Mouse (Mus musculus) R1 (cell line): ENCODE results near the gene Tff3.
A peak's percentile ranks its signal among the peaks of the same experiment; 100 is the strongest.

ENCODE experiments used
- DNase-seq: peaks from one replicate; pipeline ENCODE4 v3.0.0-alpha.2; 2018; ENCODE audit warnings: low read depth, low spot score

The Tff3 gene

DNA sequence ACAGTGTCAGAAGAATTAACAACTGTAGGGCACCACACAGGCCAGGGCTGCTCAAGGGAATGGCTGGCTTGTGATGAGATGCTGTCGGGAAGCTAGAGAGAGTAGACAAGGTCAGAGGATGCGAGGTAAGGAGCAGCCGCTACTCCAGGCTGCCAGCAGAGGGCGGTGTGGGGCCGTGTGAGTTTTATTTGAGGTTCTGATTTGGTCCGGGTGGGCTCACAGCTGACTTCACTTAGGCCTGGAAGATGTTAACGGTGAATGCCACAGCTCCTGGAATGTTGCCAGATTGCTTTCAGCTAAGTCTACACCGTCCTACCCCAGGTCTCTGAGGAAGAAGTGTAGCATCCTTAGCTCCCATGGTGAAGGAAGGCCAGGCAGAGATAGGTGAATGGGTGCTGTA lies 7.5 kb downstream of the Tff3 start:
- peak; percentile 72 for DNase-seq

DNA sequence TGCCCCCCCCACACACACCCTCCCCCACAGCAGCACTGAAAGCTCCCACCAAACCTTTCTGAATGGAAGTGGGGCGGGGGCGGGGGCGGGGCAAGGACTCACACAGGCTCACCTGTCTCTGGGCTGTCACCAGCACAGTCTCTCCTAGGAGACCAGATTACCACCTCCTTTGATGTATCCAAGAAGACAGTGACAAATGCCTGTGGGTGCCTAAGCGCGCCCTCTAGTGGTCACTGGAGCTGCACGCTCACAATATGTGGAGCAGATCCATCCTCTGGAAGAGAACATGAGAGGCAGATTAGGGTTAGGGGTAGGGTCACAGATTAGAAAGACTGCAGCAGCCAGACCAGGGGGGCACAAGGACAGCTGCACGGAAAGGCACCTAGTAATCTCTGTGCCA lies 10.0 kb downstream of the Tff3 start:
- peak; percentile 77 for DNase-seq

DNA sequence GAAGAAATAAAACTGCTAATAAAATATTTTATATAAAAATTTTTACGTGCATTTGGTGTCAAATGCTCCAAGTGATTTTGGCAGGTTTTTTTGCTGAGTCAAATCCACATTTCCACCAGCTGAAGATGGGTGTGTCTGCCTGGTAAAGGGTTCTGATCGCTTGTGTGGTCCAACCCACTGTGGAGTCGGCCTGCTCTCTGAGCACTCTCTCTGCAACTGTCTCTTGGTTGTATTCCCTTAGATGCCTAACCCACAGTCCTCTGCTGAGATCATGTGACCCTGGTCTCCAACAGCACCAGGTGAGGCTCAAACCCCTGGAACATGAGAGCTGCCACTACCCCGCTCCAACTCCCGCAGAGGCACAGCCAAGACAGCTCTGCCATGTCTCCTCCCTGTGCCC lies 11.5 kb downstream of the Tff3 start:
- no peak for DNase-seq

DNA sequence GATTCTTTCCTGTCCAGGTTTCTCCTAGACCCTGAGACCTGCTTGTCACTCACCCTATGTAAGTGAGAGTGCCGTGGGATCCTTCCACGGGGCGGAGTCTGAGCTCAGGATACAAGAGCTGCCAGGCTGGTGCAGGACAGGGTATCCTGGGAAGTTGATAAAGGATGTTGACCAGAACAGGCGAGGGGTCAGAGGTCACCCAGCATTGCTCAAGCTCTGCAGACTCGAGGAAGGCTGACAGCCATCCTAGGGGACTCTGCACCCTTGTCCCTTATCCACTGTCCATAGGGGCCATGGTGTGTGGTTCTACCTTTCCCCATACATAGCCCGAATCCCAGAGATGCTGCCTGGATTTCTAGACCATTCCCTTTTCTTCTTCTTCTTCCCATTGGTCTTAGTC lies 13.4 kb downstream of the Tff3 start:
- DNase-seq: no peak

DNA sequence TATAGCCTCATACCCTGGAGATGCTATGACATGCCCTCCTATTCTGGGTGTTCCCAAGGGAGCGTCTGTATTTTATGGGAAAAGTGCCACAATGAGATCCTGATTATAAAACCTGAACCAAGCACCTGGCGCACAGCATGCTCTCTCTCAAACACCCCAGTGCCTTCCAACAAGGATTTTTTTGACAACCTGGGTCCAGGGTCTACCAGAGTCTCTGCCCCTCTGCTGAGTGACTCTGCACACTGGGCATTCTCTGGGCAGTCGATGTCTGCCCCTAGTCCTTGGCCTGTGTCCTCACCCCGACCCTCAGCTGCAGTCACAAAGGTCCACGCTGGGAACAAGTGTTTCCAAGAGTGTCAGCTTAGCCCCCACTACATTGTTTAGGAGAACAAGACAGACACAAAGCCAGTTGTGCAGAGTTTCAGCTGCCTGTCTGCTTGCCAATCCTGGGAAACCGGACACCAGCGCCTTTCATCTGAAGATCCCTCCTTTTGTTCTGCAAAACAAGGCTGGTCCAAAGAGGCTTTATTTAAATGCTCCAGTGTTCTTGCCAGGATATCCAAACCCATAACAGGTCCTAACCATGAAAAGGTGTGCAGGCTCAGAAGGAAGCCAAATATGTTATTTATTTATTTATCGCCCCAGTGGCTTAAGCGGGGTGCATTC lies 16.1 kb downstream of the Tff3 start:
- peak; percentile 75 for DNase-seq

DNA sequence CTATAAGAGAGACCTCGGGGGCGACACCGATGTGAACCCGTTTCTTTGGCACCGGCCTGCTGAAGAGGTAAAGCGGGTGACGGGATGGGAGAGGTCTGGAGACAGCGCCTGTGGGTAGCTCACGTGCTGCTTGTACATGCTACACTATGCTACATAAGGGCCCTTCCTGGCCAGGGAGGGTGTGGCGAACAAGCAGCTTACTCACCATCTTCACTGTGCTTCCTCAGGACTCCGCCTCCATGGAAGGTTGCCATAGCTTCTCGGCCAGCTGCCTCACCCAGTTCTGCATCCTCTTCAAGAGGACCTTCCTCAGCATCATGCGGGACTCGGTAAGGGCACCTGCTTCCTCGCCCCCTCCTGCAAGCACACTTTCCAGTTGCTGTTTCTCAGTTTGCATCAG lies 21.1 kb downstream of the Tff3 start:
- peak; percentile 20 for DNase-seq

DNA sequence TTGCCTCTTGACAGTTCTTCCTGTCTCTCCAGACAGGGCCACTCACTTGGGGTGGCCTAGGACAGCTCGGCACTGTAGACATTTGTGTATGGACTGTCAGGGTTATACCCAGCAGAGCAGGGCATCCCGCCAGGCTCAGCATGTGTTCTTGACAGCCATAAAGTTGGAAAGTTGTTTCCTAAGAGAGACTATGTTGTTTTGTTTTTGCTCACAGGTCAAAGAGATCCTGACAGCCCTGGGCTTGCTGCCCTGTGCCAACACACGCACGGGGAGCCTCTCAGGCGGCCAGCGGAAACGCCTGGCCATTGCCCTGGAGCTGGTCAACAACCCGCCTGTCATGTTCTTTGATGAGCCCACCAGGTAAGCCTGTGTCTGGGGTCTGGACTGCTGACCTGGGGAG lies 25.6 kb downstream of the Tff3 start:
- no peak for DNase-seq

DNA sequence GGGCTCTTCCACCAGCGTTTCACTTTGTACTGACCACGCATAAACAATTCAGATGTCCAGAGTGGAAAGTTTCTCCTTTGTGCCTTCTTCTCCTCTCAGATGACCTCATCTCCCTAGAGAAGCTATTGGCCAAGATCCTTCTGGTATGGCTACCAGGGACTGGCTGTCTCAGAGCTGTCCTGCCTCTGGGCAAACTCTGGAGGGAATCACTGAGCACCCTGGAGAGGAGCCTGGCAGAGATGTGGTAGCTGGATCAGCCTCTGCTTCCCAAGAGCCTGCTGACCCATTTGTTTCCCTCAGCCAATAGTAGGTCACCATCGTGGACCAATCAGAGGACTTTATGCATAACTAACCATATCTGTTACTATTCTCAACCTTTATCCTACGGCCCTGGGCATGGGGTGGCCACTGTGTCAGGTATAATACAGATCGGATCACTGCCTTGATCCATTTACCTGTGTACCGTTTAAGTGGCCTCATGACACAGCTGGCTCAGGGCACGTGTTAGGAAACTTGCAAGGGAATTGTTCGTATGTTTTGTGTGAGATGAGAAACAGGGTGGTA lies 26.4 kb downstream of the Tff3 start:
- no peak for DNase-seq

DNA sequence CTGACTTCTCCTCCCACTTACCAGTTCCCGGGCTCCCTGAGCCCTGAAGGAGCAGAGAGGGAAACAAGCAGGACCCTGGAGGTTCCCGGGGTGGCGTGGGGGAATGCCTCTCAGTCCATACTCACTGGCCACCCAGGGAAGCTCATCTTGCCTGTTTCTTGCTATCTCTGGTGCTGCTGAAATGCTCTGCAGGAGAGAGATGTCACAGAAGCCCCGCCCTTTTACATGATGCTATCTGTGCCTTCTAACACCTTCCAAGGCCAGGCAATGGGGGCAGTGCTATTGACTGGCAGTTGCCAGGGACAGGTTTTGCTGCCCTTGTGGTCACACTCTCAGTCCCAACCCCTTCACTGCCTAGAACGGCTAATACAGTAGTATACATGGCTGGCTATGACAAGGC lies 30.7 kb downstream of the Tff3 start:
- DNase-seq: no peak

DNA sequence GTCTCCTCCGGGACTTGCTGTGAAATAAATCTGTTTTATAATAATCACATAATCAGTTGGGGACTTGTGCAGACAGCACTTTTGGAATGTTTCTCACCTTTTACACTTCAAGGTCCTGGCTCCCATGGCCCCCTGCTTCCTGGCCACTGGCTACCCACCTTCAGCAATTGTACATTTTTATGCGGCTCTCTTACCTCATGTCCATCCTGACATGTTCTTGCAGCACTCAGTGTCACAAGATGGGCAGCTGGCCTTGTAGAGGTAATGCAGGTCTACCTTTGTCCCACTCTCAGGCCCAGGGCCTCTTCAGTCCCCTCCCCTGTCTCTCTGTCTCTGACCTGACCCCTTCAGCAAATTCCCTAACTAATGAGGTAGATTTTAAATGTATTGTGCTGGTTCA lies 32.6 kb downstream of the Tff3 start:
- no peak for DNase-seq

DNA sequence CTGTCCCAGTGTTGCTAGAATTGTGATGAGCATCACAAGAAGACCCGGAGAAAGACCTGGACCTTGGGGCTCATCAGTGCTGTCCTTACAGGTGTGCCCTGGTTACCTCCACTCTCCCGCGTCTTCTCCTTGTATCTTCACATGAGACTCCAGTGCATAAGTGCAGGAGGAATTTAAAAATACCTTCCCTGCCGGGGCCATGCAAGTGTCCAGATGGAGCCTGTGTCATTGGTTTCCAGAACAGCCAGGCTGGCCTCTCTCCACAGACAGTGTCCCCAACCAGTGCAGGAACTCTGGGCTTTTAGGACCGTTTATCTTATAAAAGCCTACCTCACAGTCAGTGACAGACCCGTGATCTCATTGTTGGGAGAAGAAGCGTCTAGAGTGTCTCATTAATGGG lies 33.9 kb downstream of the Tff3 start:
- DNase-seq: no peak

DNA sequence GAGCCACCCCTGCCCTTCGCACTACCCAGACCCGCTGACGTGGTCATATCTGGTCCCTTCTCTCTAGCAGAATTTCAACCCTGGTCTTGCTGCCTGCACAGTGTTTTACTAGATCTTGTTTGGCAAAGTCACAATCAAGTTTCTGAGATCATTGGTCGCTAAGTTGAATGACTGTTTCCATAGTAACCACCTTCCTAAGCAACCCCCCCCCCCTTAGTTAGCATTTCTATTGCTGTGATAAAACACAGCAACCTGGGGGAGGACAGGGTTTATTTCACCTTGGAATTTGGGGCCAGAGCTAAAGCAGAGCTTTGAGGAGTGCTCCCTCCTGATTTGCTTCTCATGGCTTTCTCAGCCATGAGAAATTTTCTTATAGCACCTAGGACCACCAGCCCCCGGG lies 34.7 kb downstream of the Tff3 start:
- DNase-seq: peak; percentile 55

DNA sequence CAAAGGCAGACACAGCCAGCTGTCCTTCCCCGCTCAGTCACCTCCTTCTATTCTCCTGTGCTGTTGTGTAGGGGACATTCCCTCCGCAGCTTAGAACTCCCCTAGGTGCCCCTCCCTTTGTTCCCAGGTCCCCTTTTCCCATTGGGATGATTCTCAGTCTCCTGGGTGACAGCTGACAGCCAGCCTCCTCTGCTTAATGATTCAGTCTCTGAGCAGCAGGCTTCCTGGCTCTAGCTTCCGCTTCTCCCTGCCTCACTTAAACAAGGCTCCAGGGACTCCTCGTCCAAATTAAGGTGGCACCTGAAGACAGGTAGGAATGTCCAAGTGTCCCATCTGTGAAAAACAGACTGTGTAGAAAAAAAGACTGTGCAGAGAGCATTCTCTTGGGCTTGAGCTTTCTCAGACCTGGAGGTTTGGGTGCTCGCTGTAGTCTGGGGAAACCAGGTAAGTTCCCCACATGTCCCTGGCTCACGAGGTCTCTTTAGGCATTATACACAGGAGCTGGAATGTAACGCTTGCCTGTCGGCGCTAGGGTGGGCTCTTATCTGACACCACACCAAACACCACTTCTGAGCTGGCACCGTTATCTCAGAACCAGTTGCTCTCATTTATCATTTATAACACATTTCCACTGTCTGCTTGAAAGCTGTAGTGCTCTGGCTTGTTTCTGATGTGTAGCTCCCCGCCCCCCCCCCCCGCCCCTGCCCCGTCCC lies 38.3 kb downstream of the Tff3 start:
- no peak for DNase-seq

DNA sequence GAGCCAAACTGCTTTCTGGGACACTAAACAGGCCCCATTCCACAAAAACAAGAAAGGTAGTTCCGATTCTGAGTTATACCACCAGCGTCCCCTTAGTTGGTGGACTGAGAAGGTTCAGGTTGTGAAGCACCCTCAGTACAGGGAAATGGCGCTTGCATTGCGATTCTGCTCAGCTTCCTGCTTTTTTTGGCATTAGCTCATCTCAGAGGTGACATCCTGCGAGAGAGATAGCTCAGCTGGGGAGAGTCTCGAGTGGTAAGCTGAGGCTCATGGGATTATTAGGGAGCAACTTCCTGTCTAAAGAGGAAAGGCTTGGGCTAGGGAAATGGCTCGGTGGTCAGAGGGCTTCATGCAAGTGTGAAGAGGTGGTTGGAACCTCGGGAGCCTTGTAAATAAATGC lies 39.6 kb downstream of the Tff3 start:
- DNase-seq: no peak

DNA sequence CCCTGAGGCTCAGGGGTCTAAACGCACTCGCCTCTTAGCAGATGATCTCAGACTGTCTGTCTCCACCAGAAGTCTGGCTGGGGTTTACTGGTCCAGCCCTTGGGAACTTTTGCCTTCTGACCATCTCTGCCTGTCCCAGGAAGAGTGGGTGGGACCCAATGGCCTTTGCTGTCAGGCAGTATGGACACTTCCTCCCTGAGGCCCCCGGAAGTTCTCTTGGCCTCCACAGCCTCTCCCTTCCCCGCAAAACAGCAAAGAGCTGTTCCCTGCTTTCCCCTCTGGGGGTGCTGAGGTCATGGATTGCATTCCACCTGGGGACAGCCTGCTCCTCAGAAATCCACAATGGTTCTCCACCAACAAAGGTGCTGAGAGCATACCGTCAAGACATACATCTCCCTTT lies 40.7 kb downstream of the Tff3 start:
- DNase-seq: no peak

DNA sequence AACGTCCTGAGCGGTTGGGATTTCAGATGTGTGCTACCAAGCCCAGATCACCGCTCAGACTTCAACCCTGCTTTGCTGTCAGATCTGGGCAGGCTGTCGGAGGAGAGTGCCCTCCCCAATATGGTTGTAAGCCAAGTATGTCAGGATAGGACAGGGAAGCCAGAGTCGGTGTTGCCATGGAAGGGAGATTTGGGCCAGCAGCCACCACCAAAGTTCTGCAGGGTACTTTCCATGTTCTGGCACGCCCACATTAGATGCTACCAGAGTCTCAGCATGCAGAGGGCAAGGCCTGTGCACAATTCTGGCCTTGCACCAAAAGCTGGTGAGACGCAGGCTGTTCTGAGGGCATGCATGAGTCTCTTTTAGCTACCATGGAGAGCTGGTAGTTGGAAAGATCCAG lies 43.2 kb downstream of the Tff3 start:
- DNase-seq: no peak

DNA sequence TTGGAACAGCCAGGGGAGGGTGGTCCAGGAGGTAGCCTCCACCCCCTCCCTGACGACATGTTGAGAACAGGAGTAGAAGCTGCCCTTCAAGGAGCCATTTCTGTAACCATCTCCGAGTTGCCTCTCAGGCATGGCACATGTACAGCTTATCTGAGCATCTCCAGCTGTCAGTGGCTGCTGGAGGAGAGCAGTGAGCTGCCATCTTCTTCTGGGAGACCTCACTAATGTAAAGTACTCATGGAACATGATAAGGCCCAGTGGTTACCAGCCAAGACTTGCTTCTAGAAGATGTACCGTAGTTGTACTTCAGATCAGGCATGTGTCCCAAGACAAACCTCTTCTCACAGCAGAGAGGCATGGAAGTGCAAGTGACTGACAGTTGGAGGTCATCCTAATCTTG lies 43.9 kb downstream of the Tff3 start:
- no peak for DNase-seq

DNA sequence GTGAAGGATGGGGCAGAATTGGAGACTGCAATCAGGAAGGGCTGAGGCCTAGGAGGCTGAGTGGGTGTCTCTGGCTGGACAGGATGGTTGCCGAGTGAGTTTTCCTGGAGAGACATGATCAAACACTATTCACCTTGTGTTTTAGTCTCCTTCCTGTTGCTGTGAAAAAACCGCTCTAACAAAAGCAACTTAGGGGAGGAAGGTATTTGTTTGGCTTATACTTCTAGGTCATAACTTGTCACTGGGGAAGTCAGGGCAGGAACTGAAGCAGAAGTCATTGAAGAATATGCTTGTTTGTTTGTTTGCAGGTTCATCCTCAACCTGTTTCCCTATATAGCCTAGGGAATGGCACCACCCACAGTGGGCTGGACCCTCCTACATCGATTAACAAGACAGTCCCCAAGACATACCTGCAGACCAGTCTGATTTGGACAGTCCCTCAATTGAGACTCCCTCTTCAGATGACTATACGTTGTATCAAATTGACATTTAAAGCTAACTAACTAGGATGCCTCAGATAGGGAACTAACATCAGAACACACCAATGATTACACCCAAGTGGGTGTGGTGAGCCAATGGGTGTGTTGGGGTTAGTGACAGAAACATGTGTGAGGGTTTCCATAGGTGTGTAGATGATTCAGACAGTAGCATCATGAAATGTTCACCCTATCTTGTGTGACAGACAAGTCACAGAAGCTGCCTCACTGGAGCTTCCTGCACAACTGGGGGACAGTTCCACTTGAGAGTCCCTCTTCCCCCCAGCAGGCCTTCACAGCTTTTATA lies 47.0 kb downstream of the Tff3 start:
- DNase-seq: no peak

DNA sequence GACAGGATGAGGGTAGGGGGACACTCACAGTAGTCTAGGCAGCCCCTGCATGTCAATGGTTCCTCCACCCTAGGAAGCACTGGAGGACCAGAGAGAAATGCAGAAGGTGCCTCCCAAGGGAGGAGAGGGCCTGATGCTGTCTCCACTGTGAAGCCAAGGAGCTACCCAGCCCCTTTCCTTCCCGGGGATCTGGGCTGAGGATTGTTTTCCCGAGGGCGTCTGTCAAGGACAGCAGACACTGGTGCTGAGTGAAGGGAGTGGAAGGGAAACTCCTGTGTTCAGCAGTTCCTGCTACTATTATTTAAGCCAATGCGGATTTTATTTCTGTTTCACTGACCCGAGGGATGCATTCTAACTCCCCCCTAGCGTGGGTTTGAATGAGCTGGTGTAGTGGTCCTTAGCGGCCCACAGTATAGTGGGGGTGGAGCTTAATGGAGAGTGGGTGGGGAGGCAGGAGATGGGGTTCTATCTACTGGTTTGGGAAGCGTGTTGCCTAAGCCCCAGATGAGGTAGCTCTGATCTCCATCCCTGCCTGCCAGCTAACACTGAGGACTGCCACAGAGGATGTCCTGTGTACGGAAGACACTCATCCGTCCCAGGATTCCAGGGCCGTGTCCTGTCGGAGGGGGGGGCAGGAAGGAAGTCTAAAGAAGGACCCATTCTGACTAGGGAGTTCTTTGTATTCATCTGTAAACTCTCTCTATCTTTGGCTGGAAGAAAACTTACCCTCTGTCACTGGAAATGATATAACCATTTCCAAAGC lies 50.2 kb downstream of the Tff3 start:
- no peak for DNase-seq

DNA sequence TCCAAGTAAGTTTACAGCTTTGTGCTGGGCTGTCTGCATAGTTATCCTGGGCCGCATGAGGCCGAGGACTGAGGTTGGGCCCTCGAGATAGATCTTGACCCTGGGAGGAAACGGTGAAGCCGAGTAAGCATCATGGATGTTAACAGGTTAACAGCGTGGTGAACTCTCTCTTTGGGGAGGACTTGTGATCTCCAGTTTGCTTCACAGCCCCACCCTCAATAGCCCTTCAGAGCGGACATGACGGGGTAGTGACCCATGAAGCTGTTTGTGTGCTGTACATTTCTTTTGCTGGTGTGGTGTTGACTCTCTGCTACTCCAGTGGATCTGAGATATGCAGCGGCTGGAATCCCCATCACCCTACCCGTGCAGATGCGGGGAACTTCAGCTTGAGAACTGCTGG lies 50.9 kb downstream of the Tff3 start:
- DNase-seq: no peak

DNA sequence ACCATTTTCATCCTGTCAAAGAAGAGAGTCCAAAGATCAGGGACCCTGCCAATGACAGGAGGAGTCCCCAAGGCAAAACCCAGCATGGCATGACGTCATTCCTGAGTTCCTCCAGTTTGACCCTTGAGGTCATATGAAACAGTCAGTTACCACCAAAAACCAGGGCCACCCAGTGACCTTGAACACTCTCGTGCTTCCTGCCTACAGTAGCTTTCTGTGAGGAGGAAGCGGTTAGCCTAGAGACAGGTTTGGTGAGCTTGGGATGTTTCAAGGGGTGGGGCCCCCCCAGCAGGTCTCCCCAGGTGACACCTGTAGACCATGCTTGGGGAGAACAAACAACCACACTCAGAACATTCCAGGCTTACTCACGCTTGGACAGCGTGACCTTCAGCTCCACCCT lies 51.9 kb downstream of the Tff3 start:
- no peak for DNase-seq

DNA sequence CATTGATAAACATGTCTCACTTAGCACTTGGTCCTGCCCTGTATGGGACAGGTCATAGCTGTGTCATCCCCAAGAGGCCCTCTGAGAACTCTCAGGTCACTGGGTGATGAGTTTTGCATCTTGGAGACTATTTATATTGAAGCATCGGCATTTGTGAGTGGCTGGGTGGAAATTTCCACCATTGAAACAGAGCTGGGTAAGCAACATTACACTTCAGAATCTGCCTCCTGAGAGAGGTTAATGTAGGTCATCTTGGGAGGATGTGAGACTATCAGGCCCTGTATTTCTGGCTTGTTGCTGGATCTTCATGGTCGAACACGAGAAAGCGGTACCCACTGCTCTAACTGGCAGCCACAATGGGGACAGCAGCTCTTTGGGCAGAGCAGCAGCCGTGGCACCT lies 54.0 kb downstream of the Tff3 start:
- no peak for DNase-seq
